Mouse (Mus musculus): ENCODE measurements around the gene Aes. TPM values are rescaled to one million over a fixed set of nuclear protein-coding genes. Genes with fewer than 3 reads are reported as not detected.

The Aes gene
- polyA plus RNA-seq (2012; fragmentation: generic; extraction: Trizol) = 1,000 to 10,000 TPM; 1,359 to 1,572 TPM

DNA sequence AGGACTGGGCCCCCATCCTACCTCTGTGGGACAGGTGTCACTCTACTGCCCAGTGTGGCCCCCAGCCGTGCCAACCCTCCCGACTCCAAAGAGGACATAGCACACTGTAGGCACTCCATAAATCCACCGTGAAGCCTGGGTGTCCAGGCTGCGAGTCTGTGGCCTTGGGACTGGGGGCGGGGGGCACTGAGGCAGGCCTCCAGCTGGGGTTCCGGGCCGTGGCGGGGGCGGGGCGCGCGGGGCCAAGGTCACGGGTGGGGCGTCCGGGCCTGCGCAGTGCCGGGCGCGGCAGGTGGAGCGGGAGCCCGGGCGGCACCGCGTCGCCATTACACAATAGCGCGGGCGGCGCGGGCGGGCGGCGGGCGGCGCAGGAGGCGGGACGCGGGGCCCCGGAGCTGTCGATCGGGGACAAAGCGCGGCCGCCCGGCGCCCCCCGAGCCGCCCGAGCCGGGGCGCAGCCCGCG is at the start of gene Aes:
TSS of gene Aes (plus strand) at position 326 of the 464 bp plus-strand sequence.

DNA sequence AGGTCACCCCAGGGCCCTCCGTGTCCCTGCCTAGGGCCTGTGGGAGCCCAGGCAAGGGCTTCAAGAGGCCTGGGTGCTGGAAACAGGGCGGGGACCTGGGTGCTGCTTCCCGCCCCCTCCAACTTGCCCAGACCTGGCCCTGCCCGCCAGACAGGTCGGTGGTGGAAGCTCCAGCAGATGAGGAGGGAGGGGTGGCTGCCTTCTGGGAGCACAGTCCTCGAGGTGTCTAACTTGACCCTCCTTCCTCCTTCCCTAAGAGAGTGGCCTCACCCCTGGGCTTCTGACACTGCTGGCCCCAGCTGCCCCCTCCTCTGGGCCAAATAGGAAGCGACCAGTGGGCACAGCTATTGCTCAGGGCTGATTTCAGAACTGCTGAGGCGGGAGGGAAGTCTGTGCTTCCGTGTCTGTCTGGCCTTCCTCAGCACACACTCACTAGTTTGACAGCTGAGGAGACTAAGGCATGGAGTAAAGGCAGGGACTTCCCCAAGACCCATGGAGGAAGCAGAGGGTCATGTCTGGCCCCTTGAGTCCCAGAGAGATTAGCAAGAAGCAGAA is 35.2 kb upstream of the Aes start, which contains the start of gene Gna15:
TSS of gene Gna15 (minus strand) at position 175 of the 555 bp plus-strand sequence.

DNA sequence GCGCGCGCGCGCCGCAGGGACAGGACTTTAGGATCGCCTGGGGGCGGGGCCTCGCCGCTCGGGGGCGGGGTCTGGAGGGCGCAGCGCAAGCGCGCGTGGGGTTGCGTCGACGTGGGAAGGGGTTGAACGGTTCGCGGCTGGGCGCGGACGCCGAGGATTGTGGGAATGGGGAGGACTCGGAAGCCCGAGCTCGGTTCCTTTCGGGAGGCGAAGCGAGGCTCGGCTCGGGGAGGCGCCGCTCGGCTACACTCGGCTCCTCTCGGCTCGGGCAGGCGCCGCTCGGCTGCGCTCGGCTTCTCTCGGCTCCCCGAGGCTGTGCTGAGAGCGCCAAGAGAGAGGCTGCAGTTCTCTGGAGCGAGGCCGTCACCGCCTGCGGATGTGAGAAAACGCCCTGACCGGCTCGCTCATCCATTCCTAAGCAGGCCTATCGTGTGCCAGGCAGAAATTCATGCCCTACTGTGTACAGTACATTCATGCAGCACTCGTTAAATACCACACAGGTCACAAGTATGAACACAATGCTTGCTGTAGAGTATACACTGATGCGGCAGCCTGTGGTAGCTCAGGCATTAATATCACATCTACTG is 14.0 kb upstream of the Aes start, which contains the start of gene Gna11:
TSS of gene Gna11 (minus strand) at position 30 of the 587 bp plus-strand sequence.

DNA sequence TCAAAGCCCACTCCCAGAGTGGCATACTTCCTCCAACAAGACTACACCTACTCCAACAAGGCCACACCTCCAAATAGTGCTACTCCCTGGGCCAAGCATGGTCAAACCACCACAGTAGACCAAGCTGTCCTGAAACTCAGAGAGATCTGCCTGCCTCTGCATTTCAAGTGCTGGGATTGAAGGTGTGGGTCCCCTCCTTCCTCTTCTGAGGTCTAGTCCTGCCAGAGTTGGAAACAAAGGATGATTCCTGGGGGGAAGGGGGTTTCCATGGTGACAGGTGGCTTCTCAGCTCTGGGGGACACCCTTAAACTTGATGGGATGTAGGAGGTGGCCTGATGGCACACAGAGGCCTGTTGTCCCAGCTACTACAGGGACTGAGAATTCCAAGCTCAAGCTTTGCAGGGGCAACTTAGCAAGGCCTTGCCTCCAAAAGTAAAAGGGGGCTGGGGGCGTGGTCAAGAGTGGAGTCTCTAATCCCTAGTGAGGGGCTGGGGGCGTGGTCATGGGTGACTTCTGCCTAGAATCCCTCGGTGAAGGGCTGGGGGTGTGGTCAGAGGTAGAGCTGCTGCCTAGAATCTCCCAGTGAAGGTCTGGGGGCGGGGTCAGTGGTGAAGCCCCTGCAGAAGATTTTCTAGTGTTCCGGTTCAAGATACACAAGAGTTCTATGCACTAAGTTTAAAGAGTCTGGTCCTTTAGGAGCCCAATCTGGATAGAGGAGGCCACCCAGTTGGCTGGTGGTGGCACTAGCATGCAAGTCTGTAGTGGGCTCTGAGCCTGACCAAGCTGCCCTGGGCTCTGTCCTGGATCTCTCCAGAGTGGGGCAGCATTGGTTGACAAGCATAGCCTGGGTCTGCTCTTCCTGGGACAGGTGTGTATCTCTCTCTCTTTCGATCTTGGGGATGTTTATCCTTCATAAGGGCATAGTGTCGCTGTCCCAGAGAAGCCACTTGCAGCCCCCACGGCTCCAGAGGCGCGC is 15.1 kb downstream of the Aes start, which contains the start of gene Tle2:
TSS of gene Tle2 (plus strand) at position 481 of the 976 bp plus-strand sequence.

GRCm38 (mm10) chr10:81600738-81601203 is 41.5 kb downstream of the Aes start, which contains the start of gene Tle6:
Gene Tle6 (minus strand): TSS chr10:81601073.

GRCm38 (mm10) chr10:81605974-81606751 is 46.9 kb downstream of the Aes start, which contains the start of gene BC025920:
Gene BC025920 (plus strand): TSS chr10:81606270.

Other genes starting within 250 kb of the Aes start
- gene Cactin, start 238.4 kb upstream of the Aes start, polyA plus RNA-seq (2012; fragmentation: generic; extraction: Trizol) = 10 to 100 TPM; 27.2 to 37.4 TPM
- 1 to 10 TPM in 1 of 2 experiments, under 1 TPM in 1; 0.02 to 2.0 TPM for gene Tbxa2r, start 230.8 kb upstream of the Aes start, polyA plus RNA-seq (2012; fragmentation: generic; extraction: Trizol)
- gene Gipc3, start 216.2 kb upstream of the Aes start, polyA plus RNA-seq (2012; fragmentation: generic; extraction: Trizol) = 1 to 10 TPM in 1 of 2 experiments, under 1 TPM in 1; 0.42 to 1.2 TPM
- 100 to 1,000 TPM; 102 to 104 TPM for gene Hmg20b, start 209.0 kb upstream of the Aes start, polyA plus RNA-seq (2012; fragmentation: generic; extraction: Trizol)
- gene Mfsd12, start 202.0 kb upstream of the Aes start, polyA plus RNA-seq (2012; fragmentation: generic; extraction: Trizol) = 10 to 100 TPM in 1 of 2 experiments, 1 to 10 TPM in 1; 4.0 to 13.8 TPM
- 1 to 10 TPM in 1 of 2 experiments, under 1 TPM in 1; 0.27 to 2.1 TPM for gene 4930404N11Rik, start 193.7 kb upstream of the Aes start, polyA plus RNA-seq (2012; fragmentation: generic; extraction: Trizol)
- 10 to 100 TPM; 57.6 to 80.9 TPM for gene Fzr1, start 181.0 kb upstream of the Aes start, polyA plus RNA-seq (2012; fragmentation: generic; extraction: Trizol)
- 100 to 1,000 TPM in 1 of 2 experiments, 10 to 100 TPM in 1; 82.6 to 184 TPM for gene Dohh, start 175.1 kb upstream of the Aes start, polyA plus RNA-seq (2012; fragmentation: generic; extraction: Trizol)
- gene Gm48551, start 175.0 kb upstream of the Aes start, polyA plus RNA-seq (2012; fragmentation: generic; extraction: Trizol) = 1 to 10 TPM in 1 of 2 experiments, under 1 TPM in 1; 0.55 to 3.2 TPM
- gene Gm48552, start 170.5 kb upstream of the Aes start, polyA plus RNA-seq (2012; fragmentation: generic; extraction: Trizol) = 1 to 10 TPM in 1 of 2 experiments, not detected in 1; 1.8 TPM
- 1 to 10 TPM in 1 of 2 experiments, under 1 TPM in 1; 0.94 to 1.3 TPM for gene Smim24, start 166.4 kb upstream of the Aes start, polyA plus RNA-seq (2012; fragmentation: generic; extraction: Trizol)
- gene Nfic, start 103.9 kb upstream of the Aes start, polyA plus RNA-seq (2012; fragmentation: generic; extraction: Trizol) = 100 to 1,000 TPM; 130 to 180 TPM
- 1 to 10 TPM; 1.9 to 5.7 TPM for gene Celf5, start 76.8 kb upstream of the Aes start, polyA plus RNA-seq (2012; fragmentation: generic; extraction: Trizol)
- gene Ncln, start 63.1 kb upstream of the Aes start, polyA plus RNA-seq (2012; fragmentation: generic; extraction: Trizol) = 100 to 1,000 TPM; 108 to 149 TPM
- gene S1pr4, start 59.4 kb upstream of the Aes start, polyA plus RNA-seq (2012; fragmentation: generic; extraction: Trizol) = under 1 TPM in 1 of 2 experiments, not detected in 1; 0.02 TPM
- under 1 TPM; 0.22 to 0.24 TPM for gene Gna15, start 35.3 kb upstream of the Aes start, polyA plus RNA-seq (2012; fragmentation: generic; extraction: Trizol)
- 100 to 1,000 TPM; 106 to 118 TPM for gene Gna11, start 14.3 kb upstream of the Aes start, polyA plus RNA-seq (2012; fragmentation: generic; extraction: Trizol)
- 100 to 1,000 TPM in 1 of 2 experiments, 1 to 10 TPM in 1; 6.0 to 202 TPM for gene Tle2, start 15.1 kb downstream of the Aes start, polyA plus RNA-seq (2012; fragmentation: generic; extraction: Trizol)
- gene Tle6, start 41.6 kb downstream of the Aes start, polyA plus RNA-seq (2012; fragmentation: generic; extraction: Trizol) = 10 to 100 TPM; 22.0 to 71.5 TPM
- gene BC025920, start 46.8 kb downstream of the Aes start, polyA plus RNA-seq (2012; fragmentation: generic; extraction: Trizol) = 1 to 10 TPM in 1 of 2 experiments, under 1 TPM in 1; 0.25 to 1.0 TPM
- gene Sirt6, start 68.3 kb downstream of the Aes start, polyA plus RNA-seq (2012; fragmentation: generic; extraction: Trizol) = 10 to 100 TPM; 13.1 to 36.0 TPM
- gene Ankrd24, start 69.1 kb downstream of the Aes start, polyA plus RNA-seq (2012; fragmentation: generic; extraction: Trizol) = 10 to 100 TPM in 1 of 2 experiments, 1 to 10 TPM in 1; 4.7 to 18.1 TPM
- gene Gm10778, start 89.6 kb downstream of the Aes start, polyA plus RNA-seq (2012; fragmentation: generic; extraction: Trizol) = under 1 TPM; 0.04 to 0.45 TPM
- 1 to 10 TPM in 1 of 2 experiments, under 1 TPM in 1; 0.08 to 1.1 TPM for gene Zfp433, start 145.3 kb downstream of the Aes start, polyA plus RNA-seq (2012; fragmentation: generic; extraction: Trizol)
- under 1 TPM in 1 of 2 experiments, not detected in 1; 0.60 TPM for gene Gm3055, start 211.7 kb downstream of the Aes start, polyA plus RNA-seq (2012; fragmentation: generic; extraction: Trizol)

Measured in C3H10T1/2 (cell line).